ENCODE assay signal across 8 mouse cellular contexts in genomic region chr6:31397775-31398430, GRCm38 (mm10). TPM values are rescaled to one million over a fixed set of nuclear protein-coding genes. Genes with fewer than 3 reads are reported as not detected.
DNase-seq lines count a peak whose midpoint lies in the region; ATAC-seq and TF ChIP-seq lines count a peak whose summit lies in the region.

No protein-coding gene starts in this region.

- H3K4me3 ChIP-seq in cerebellum, adult 2 months (replicated peaks; ENCODE audit: insufficient read depth, low read depth, low read length) = peak overlapping the region; percentile 91
- H3K4me3 ChIP-seq in C2C12 (ENCODE audit: insufficient read depth, poor library complexity, severe bottlenecking) = no peak overlapping the region
- H3K4me3 ChIP-seq in forebrain, embryonic 12.5 days (replicated peaks) = peak overlapping the region; percentile 90
- H3K4me3 ChIP-seq in liver, embryonic 11.5 days (ENCODE audit: low read depth, low read length) = peak overlapping the region; percentile 96

- 0 out of 2 replicates have a peak overlapping the region, but pooled peaks have one; percentile 5 for H3K9ac ChIP-seq in forebrain, embryonic 12.5 days
- H3K9ac ChIP-seq in liver, embryonic 11.5 days (ENCODE audit: low read depth, low read length) = peak overlapping the region; percentile 98

- no peak for TF ChIP-seq POLR2A in cerebellum, adult 2 months (IDR thresholded peaks at IDR 0.05; ENCODE audit: borderline replicate concordance, insufficient read depth, low read length)

- TF ChIP-seq CTCF in cerebellum, adult 2 months (IDR thresholded peaks at IDR 0.05; ENCODE audit: borderline replicate concordance, insufficient read depth, low read depth, low read length) = no peak
- TF ChIP-seq CTCF in C2C12 (IDR thresholded peaks at IDR 0.05; ENCODE audit: control insufficient read depth, insufficient read depth, insufficient read length) = no peak

- H3K4me1 ChIP-seq in cerebellum, adult 2 months (ENCODE audit: control insufficient read depth, insufficient read depth, low read length) = peaks cover 11% of the 10 kb centered on the region
- peaks cover 35% of the 10 kb centered on the region for H3K4me1 ChIP-seq in forebrain, embryonic 12.5 days
- H3K4me1 ChIP-seq in liver, embryonic 11.5 days (replicated peaks; ENCODE audit: control insufficient read depth, insufficient read depth, low read length) = peaks cover 45% of the 10 kb centered on the region

- peaks cover 43% of the 10 kb centered on the region for H3K79me2 ChIP-seq in C2C12 (ENCODE audit: control insufficient read depth, insufficient read depth)

- H3K27ac ChIP-seq in cerebellum, adult 2 months (ENCODE audit: insufficient read depth, low read length) = peak overlapping the region; percentile 48; the same call in 1 of the 2 replicates
- no peak overlapping the region for H3K27ac ChIP-seq in forebrain, embryonic 12.5 days
- H3K27ac ChIP-seq in liver, embryonic 11.5 days (ENCODE audit: low read depth, low read length) = peak overlapping the region; percentile 92

- peak overlapping the region; percentile 84 for H3K4me2 ChIP-seq in forebrain, embryonic 12.5 days
- peak overlapping the region; percentile 73 for H3K4me2 ChIP-seq in liver, embryonic 11.5 days

- H3ac ChIP-seq in C2C12 (ENCODE audit: control insufficient read depth, insufficient read length, low read depth) = peak overlapping the region; percentile 33

- peak in 1 of 2 experiments; percentile 19 for DNase-seq in cerebellum, adult 2 months
- DNase-seq in cerebellum, postnatal 4 days (ENCODE audit: low spot score in 2 of 2) = no peak
- no peak for DNase-seq in liver, embryonic 11.5 days (ENCODE audit: low spot score)
- peak; percentile 17 for DNase-seq in telencephalon, adult 2 months (ENCODE audit: low read depth, low spot score)
- no peak for DNase-seq in adrenal gland, postnatal 4 days (ENCODE audit: low spot score in 2 of 2)
- no peak for DNase-seq in spleen, postnatal 4 days (ENCODE audit: low spot score in 2 of 2)

- no peaks in the 10 kb centered on the region for H3K36me3 ChIP-seq in C2C12 (ENCODE audit: control insufficient read depth, insufficient read depth)
- no peaks in the 10 kb centered on the region for H3K36me3 ChIP-seq in forebrain, embryonic 12.5 days (replicated peaks)
- H3K36me3 ChIP-seq in liver, embryonic 11.5 days (ENCODE audit: control insufficient read depth, insufficient read depth, low read length) = no peaks in the 10 kb centered on the region

- H3K27me3 ChIP-seq in cerebellum, adult 2 months (ENCODE audit: control insufficient read depth, insufficient read depth, low read length) = no peaks in the 10 kb centered on the region
- H3K27me3 ChIP-seq in C2C12 (ENCODE audit: control insufficient read depth, insufficient read depth, insufficient read length) = no peaks in the 10 kb centered on the region
- no peaks in the 10 kb centered on the region for H3K27me3 ChIP-seq in forebrain, embryonic 12.5 days
- no peaks in the 10 kb centered on the region for H3K27me3 ChIP-seq in liver, embryonic 11.5 days (replicated peaks; ENCODE audit: control insufficient read depth, insufficient read depth, low read length)

- peaks cover 35% of the 10 kb centered on the region for H3K79me3 ChIP-seq in C2C12 (ENCODE audit: low read depth)

- ATAC-seq in forebrain, embryonic 12.5 days (ENCODE audit: low FRiP score) = no peak
- peak; percentile 52 for ATAC-seq in liver, embryonic 11.5 days (replicated peaks; ENCODE audit: low FRiP score)

- WGBS in cerebellum, adult 2 months = 48% methylated on average over 10 of the region's 10 CpGs
- WGBS in forebrain, embryonic 12.5 days = 66% methylated on average over 10 of the region's 10 CpGs
- WGBS in liver, embryonic 11.5 days = 41% methylated on average over 10 of the region's 10 CpGs

- no peaks in the 10 kb centered on the region for H3K9me3 ChIP-seq in forebrain, embryonic 12.5 days
- H3K9me3 ChIP-seq in liver, embryonic 11.5 days (ENCODE audit: control insufficient read depth, low read length) = no peaks in the 10 kb centered on the region

TF ChIP-seq in C2C12, 6 proteins besides CTCF, POLR2A, EP300 and RAD21:
- no peak for TF ChIP-seq MYOD1 (IDR thresholded peaks at IDR 0.05; ENCODE audit: control insufficient read depth, insufficient read length, low read depth)
TF ChIP-seq in C2C12: peak in this region for 0.

RNA-seq across cellular contexts. Expression of gene Mkln1, which starts 0.6 kb away (rescaled TPM):
- polyA plus RNA-seq in cerebellum, adult 2 months (2012; rRNA removed) = 48.4 and 53.9 TPM in 2 replicates
- 44.9 TPM for polyA plus RNA-seq in C2C12 (2012; fragmentation: generic; extraction: Trizol)
- polyA plus RNA-seq in forebrain, embryonic 12.5 days (2016; fragmentation: Nextera tagmentation; extraction: Ambion mirVana) = 187 and 208 TPM in 2 replicates
- 196 and 222 TPM in 2 replicates for polyA plus RNA-seq in liver, embryonic 11.5 days (2014; fragmentation: Nextera tagmentation; extraction: Ambion mirVana)
- total RNA-seq in adrenal gland, postnatal 4 days (2021) = 100 to 1,000 TPM; 170 TPM
